Mouse (Mus musculus): ENCODE results near the gene Rpl10a. TPM values are rescaled to one million over a fixed set of nuclear protein-coding genes. Genes with fewer than 3 reads are reported as not detected.

Rpl10a gene
- polyA plus RNA-seq, 1 experiment from 2014 or later: 653 TPM

DNA sequence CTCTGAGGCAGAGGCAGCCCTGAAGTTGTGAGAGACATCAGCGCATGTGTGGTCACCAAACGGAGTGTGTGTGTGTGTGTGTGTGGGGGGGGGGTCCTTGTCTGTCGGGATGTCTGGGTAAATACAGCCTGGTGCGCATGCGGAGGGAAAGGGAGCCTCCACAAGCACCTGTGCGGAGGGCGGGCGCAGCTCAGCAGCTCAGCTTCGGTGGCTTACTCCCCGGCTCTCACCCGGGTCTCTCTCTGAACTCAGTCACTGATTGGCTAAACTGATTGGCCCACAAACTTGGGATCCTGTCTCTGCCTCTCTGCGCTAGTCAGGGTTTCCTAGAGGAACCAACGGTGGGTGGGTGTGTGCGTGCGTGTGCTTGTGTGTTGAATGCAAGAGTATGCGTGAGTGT lies 46.2 kb downstream of the Rpl10a start:
- WGBS: 18% methylated on average over 15 of the region's 16 CpGs
- peaks cover 5% of the 10 kb centered on the region; the same call in 1 of the 2 replicates for H3K4me1 ChIP-seq (ENCODE audit: insufficient read depth, low read length)
- peaks cover 19% of the 10 kb centered on the region for H3K27me3 ChIP-seq (ENCODE audit: insufficient read depth, low read length)
- no peaks in the 10 kb centered on the region for H3K36me3 ChIP-seq (ENCODE audit: insufficient read depth, low read length)
- peak overlapping the region; percentile 26 for H3K4me2 ChIP-seq (replicated peaks; ENCODE audit: low read depth, low read length)
- no peak for ATAC-seq (ENCODE audit: low FRiP score, low TSS enrichment)
- no peak overlapping the region; the same call in 1 of the 2 replicates for H3K9ac ChIP-seq (replicated peaks; ENCODE audit: low read length)
- H3K9me3 ChIP-seq (ENCODE audit: low read length): no peaks in the 10 kb centered on the region
- no peak overlapping the region for H3K4me3 ChIP-seq (ENCODE audit: low read length)
- no peak overlapping the region for H3K27ac ChIP-seq (ENCODE audit: low read length)

DNA sequence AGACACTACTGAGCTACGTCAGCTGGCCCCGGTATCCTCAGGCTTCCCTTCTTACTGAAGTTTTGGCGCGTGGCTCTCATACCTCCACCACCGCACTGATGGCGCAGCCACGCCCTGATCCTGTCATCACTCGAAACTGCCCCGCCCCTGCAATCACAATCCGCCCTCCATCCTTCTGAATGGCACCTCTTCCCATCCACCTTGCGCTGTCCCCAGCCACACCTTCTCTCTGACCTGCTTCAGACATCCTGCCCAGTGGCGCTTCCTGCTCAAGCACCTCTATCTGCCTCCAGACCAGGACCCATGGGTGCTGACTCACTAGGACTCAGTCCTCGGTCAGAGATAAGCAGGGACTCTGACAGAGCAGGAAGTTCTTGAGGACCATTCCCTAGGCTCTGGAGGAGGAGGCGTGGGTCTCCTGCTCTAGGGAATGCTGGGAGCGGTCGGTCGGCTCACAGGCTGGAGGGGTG lies 47.4 kb downstream of the Rpl10a start:
- peaks cover 5% of the 10 kb centered on the region; the same call in 1 of the 2 replicates for H3K4me1 ChIP-seq (ENCODE audit: insufficient read depth, low read length)
- no peak overlapping the region for H3K9ac ChIP-seq (replicated peaks; ENCODE audit: low read length)
- peaks cover 19% of the 10 kb centered on the region for H3K27me3 ChIP-seq (ENCODE audit: insufficient read depth, low read length)
- H3K4me3 ChIP-seq (ENCODE audit: low read length): no peak overlapping the region
- no peaks in the 10 kb centered on the region for H3K9me3 ChIP-seq (ENCODE audit: low read length)
- ATAC-seq (ENCODE audit: low FRiP score, low TSS enrichment): peak; percentile 40; the same call in 1 of the 2 replicates
- 7% methylated on average over 17 of the region's 17 CpGs for WGBS
- H3K4me2 ChIP-seq (replicated peaks; ENCODE audit: low read depth, low read length): peak overlapping the region; percentile 23; the same call in 1 of the 2 replicates
- H3K36me3 ChIP-seq (ENCODE audit: insufficient read depth, low read length): no peaks in the 10 kb centered on the region
- H3K27ac ChIP-seq (ENCODE audit: low read length): no peak overlapping the region

DNA sequence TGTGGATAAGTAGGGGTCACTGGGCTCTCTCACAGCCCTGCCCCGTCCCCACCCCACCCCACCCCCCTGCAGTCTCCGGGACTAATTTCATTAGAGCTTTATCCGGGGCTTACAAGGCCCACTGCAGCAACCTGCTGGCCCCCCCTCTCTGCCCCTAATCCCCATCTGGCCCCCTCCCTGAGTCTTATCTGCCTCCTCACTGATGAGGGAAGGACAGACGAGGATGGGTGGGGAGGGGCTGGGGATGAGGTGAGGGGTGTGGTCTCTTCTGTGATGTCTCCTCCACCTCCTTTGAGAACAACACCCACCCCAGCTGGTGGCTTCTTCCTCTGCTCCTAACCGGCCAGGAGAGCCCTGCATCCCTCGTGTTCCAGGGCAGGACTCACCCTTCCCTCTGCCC lies 52.0 kb downstream of the Rpl10a start:
- Histone ChIP-seq H3K4me3 (ENCODE audit: low read length) (no peak overlapping the region), H3K4me2 (replicated peaks; ENCODE audit: low read depth, low read length) (no peak overlapping the region), H3K27ac (ENCODE audit: low read length) (no peak overlapping the region), H3K27me3 (ENCODE audit: insufficient read depth, low read length) (peaks cover 7% of the 10 kb centered on the region; the same call in 1 of the 2 replicates), H3K9me3 (ENCODE audit: low read length) (no peaks in the 10 kb centered on the region), H3K9ac (replicated peaks; ENCODE audit: low read length) (no peak overlapping the region), H3K4me1 (ENCODE audit: insufficient read depth, low read length) (peaks cover 5% of the 10 kb centered on the region; the same call in 1 of the 2 replicates), H3K36me3 (ENCODE audit: insufficient read depth, low read length) (no peaks in the 10 kb centered on the region)
- ATAC-seq (ENCODE audit: low FRiP score, low TSS enrichment): 0 out of 2 replicates have a peak, but pooled peaks have one; percentile 6
- 10% methylated on average over 6 of the region's 6 CpGs for WGBS

Other genes with a start within 250 kb of the Rpl10a start
- gene Tcp11, start 247.8 kb upstream of the Rpl10a start, polyA plus RNA-seq (2015; fragmentation: Nextera tagmentation; extraction: Ambion mirVana): 6.4 and 7.6 TPM in 2 replicates
- 18.6 and 19.9 TPM in 2 replicates for gene Scube3, start 186.3 kb upstream of the Rpl10a start, polyA plus RNA-seq (2015; fragmentation: Nextera tagmentation; extraction: Ambion mirVana)
- 38.2 and 40.4 TPM in 2 replicates for gene Zfp523, start 151.3 kb upstream of the Rpl10a start, polyA plus RNA-seq (2015; fragmentation: Nextera tagmentation; extraction: Ambion mirVana)
- 7.2 and 7.4 TPM in 2 replicates for gene Def6, start 120.7 kb upstream of the Rpl10a start, polyA plus RNA-seq (2015; fragmentation: Nextera tagmentation; extraction: Ambion mirVana)
- gene Ppard, start 95.8 kb upstream of the Rpl10a start, polyA plus RNA-seq (2015; fragmentation: Nextera tagmentation; extraction: Ambion mirVana): 2.1 and 2.2 TPM in 2 replicates
- gene Fance, start 15.0 kb upstream of the Rpl10a start, polyA plus RNA-seq (2015; fragmentation: Nextera tagmentation; extraction: Ambion mirVana): 32.3 and 34.0 TPM in 2 replicates
- 10.7 and 11.5 TPM in 2 replicates for gene Tead3, start 22.3 kb downstream of the Rpl10a start, polyA plus RNA-seq (2015; fragmentation: Nextera tagmentation; extraction: Ambion mirVana)
- 6.4 and 8.7 TPM in 2 replicates for gene Tulp1, start 36.8 kb downstream of the Rpl10a start, polyA plus RNA-seq (2015; fragmentation: Nextera tagmentation; extraction: Ambion mirVana)
- 35.5 and 36.0 TPM in 2 replicates for gene Fkbp5, start 189.1 kb downstream of the Rpl10a start, polyA plus RNA-seq (2015; fragmentation: Nextera tagmentation; extraction: Ambion mirVana)
- not detected in 2 replicates for gene Armc12, start 202.3 kb downstream of the Rpl10a start, polyA plus RNA-seq (2015; fragmentation: Nextera tagmentation; extraction: Ambion mirVana)
- gene Clpsl2, start 220.9 kb downstream of the Rpl10a start, polyA plus RNA-seq (2015; fragmentation: Nextera tagmentation; extraction: Ambion mirVana): not detected in 2 replicates
- not detected in 2 replicates for gene Clps, start 232.3 kb downstream of the Rpl10a start, polyA plus RNA-seq (2015; fragmentation: Nextera tagmentation; extraction: Ambion mirVana)
- gene Lhfpl5, start 247.2 kb downstream of the Rpl10a start, polyA plus RNA-seq (2015; fragmentation: Nextera tagmentation; extraction: Ambion mirVana): 0.61 and 0.89 TPM in 2 replicates